Mouse (Mus musculus) neural tube, embryonic 13.5 days (tissue): ENCODE measurements at regions not wholly inside any gene's neighbourhood (a gene's known extent, or its start where the extent isn't known, plus 50 kb on each side); places are given as distances from the start of the nearest gene placed in this dataset.

Source experiments
- ATAC-seq: fragments of 200-750 bp; cut with Nextera tagmentation; 2 replicates; pipeline ENCODE4 v1.8.0; 2017; ENCODE audit warnings: low read depth, mild to moderate bottlenecking, moderate TSS enrichment, moderate library complexity
- H3K27ac ChIP-seq: fragments of 300-500 bp; sonication (generic); replicated peaks from 2 replicates; pipeline ENCODE4 v1.5.1; 2015; ENCODE audit warnings: moderate library complexity, mild to moderate bottlenecking, inconsistent platforms
- H3K27me3 ChIP-seq: fragments of 300-500 bp; sonication (generic); 2 replicates; pipeline ENCODE4 v1.6.1; 2015; ENCODE audit warnings: mild to moderate bottlenecking, inconsistent platforms
- H3K36me3 ChIP-seq: fragments of 300-500 bp; sonication (generic); 2 replicates; pipeline ENCODE4 v1.6.1; 2015; ENCODE audit warnings: mild to moderate bottlenecking, inconsistent platforms
- H3K4me1 ChIP-seq: fragments of 300-500 bp; sonication (generic); replicated peaks from 2 replicates; pipeline ENCODE4 v1.6.1; 2015; ENCODE audit warnings: inconsistent platforms
- H3K4me2 ChIP-seq: fragments of 300-500 bp; sonication (generic); 2 replicates; pipeline ENCODE4 v1.6.1; 2015; ENCODE audit warnings: inconsistent platforms, mild to moderate bottlenecking, moderate library complexity
- H3K4me3 ChIP-seq: fragments of 300-500 bp; sonication (generic); 2 replicates; pipeline ENCODE4 v1.5.1; 2015; ENCODE audit warnings: mild to moderate bottlenecking, inconsistent platforms
- H3K9ac ChIP-seq: fragments of 300-500 bp; sonication (generic); 2 replicates; pipeline ENCODE4 v1.6.1; 2015; ENCODE audit warnings: moderate library complexity, mild to moderate bottlenecking, inconsistent platforms
- H3K9me3 ChIP-seq: fragments of 300-500 bp; sonication (generic); 2 replicates; pipeline ENCODE4 v1.6.1; 2016; ENCODE audit warnings: inconsistent platforms
- WGBS: fragments of 180-500 bp; shearing (Covaris S2); methylation state at CpG from one replicate; pipeline ENCODE4 v1.1.7; 2015; 5-methylcytosine and 5-hydroxymethylcytosine counted together

- H3K4me2 ChIP-seq, result peak overlapping the region; percentile 29
- H3K36me3 ChIP-seq, result no peaks in the 10 kb centered on the region
- H3K4me1 ChIP-seq, result peaks cover 37% of the 10 kb centered on the region
- 44% methylated on average over 8 of the region's 8 CpGs for WGBS
- H3K4me3 ChIP-seq, result no peak overlapping the region
- ATAC-seq, result no peak; the same call in 1 of the 2 replicates
- no peaks in the 10 kb centered on the region for H3K9me3 ChIP-seq
- H3K27ac ChIP-seq, result peak overlapping the region; percentile 52; the same call in 1 of the 2 replicates
- H3K27me3 ChIP-seq, result 0 out of 2 replicates have a peak, but pooled peaks cover 15% of the 10 kb centered on the region
- no peak overlapping the region for H3K9ac ChIP-seq
Measured at GRCm38 (mm10) chr9:46503321-46504132, 183.7 kb upstream of the 4931429L15Rik start.

GRCm38 (mm10) chr9:46499426-46499825, 179.6 kb upstream of the 4931429L15Rik start:
- 0 out of 2 replicates have a peak, but pooled peaks cover 7% of the 10 kb centered on the region for H3K27me3 ChIP-seq
- no peak overlapping the region for H3K27ac ChIP-seq
- H3K4me3 ChIP-seq, result no peak overlapping the region
- no peaks in the 10 kb centered on the region for H3K36me3 ChIP-seq
- peaks cover 41% of the 10 kb centered on the region for H3K4me1 ChIP-seq
- no peak overlapping the region for H3K4me2 ChIP-seq
- H3K9ac ChIP-seq, result no peak overlapping the region
- no peaks in the 10 kb centered on the region for H3K9me3 ChIP-seq
- ATAC-seq, result no peak
- WGBS, result 13% methylated on average over 2 of the region's 2 CpGs

GRCm38 (mm10) chr9:46498861-46499260, 179.1 kb upstream of the 4931429L15Rik start:
- WGBS, result 57% methylated on average over 5 of the region's 5 CpGs
- H3K36me3 ChIP-seq, result no peaks in the 10 kb centered on the region
- H3K9ac ChIP-seq, result no peak overlapping the region
- ATAC-seq, result no peak
- no peak overlapping the region for H3K4me2 ChIP-seq
- H3K9me3 ChIP-seq, result no peaks in the 10 kb centered on the region
- H3K27ac ChIP-seq, result no peak overlapping the region
- H3K27me3 ChIP-seq, result 0 out of 2 replicates have a peak, but pooled peaks cover 7% of the 10 kb centered on the region
- peaks cover 36% of the 10 kb centered on the region for H3K4me1 ChIP-seq
- H3K4me3 ChIP-seq, result no peak overlapping the region

- Histone ChIP-seq H3K4me1 (peaks cover 22% of the 10 kb centered on the region), H3K36me3 (no peaks in the 10 kb centered on the region), H3K4me2 (no peak overlapping the region), H3K27ac (0 out of 2 replicates have a peak overlapping the region, but pooled peaks have one; percentile 6), H3K27me3 (0 out of 2 replicates have a peak, but pooled peaks cover 5% of the 10 kb centered on the region), H3K4me3 (no peak overlapping the region), H3K9ac (no peak overlapping the region), H3K9me3 (no peaks in the 10 kb centered on the region)
- 48% methylated on average over 6 of the region's 6 CpGs for WGBS
- no peak; the same call in 1 of the 2 replicates for ATAC-seq
Measured at GRCm38 (mm10) chr9:46495276-46495675, 175.5 kb upstream of the 4931429L15Rik start.

- Histone ChIP-seq H3K4me2 (no peak overlapping the region), H3K27me3 (0 out of 2 replicates have a peak, but pooled peaks cover 4% of the 10 kb centered on the region), H3K9ac (no peak overlapping the region), H3K27ac (no peak overlapping the region), H3K4me1 (peaks cover 34% of the 10 kb centered on the region), H3K36me3 (no peaks in the 10 kb centered on the region), H3K9me3 (no peaks in the 10 kb centered on the region), H3K4me3 (no peak overlapping the region)
- ATAC-seq, result peak; percentile 27; the same call in 1 of the 2 replicates
- 31% methylated on average over 5 of the region's 5 CpGs for WGBS
Measured at GRCm38 (mm10) chr9:46482859-46483443, 163.2 kb upstream of the 4931429L15Rik start.

- no peak for ATAC-seq
- Histone ChIP-seq H3K4me1 (peaks cover 34% of the 10 kb centered on the region), H3K4me2 (no peak overlapping the region), H3K4me3 (no peak overlapping the region), H3K9ac (0 out of 2 replicates have a peak overlapping the region, but pooled peaks have one; percentile 12), H3K36me3 (no peaks in the 10 kb centered on the region), H3K27me3 (0 out of 2 replicates have a peak, but pooled peaks cover 4% of the 10 kb centered on the region), H3K9me3 (no peaks in the 10 kb centered on the region), H3K27ac (no peak overlapping the region)
- 41% methylated on average over 12 of the region's 12 CpGs for WGBS
Measured at GRCm38 (mm10) chr9:46482034-46482858, 162.5 kb upstream of the 4931429L15Rik start.

GRCm38 (mm10) chr9:46481491-46481890, 161.7 kb upstream of the 4931429L15Rik start:
- Histone ChIP-seq H3K27ac (no peak overlapping the region), H3K27me3 (0 out of 2 replicates have a peak, but pooled peaks cover 4% of the 10 kb centered on the region), H3K4me2 (no peak overlapping the region), H3K9ac (no peak overlapping the region), H3K4me3 (no peak overlapping the region), H3K4me1 (peaks cover 34% of the 10 kb centered on the region), H3K9me3 (no peaks in the 10 kb centered on the region), H3K36me3 (no peaks in the 10 kb centered on the region)
- ATAC-seq, result no peak
- 28% methylated on average over 7 of the region's 7 CpGs for WGBS

- H3K27ac ChIP-seq, result no peak overlapping the region; the same call in 1 of the 2 replicates
- WGBS, result 6% methylated on average over 13 of the region's 13 CpGs
- H3K4me2 ChIP-seq, result no peak overlapping the region
Measured at GRCm38 (mm10) chr9:46480080-46480690, 160.4 kb upstream of the 4931429L15Rik start.

GRCm38 (mm10) chr9:46478611-46479010, 158.8 kb upstream of the 4931429L15Rik start:
- no peaks in the 10 kb centered on the region for H3K9me3 ChIP-seq
- H3K27me3 ChIP-seq, result no peaks in the 10 kb centered on the region; the same call in 1 of the 2 replicates
- no peak for ATAC-seq
- WGBS, result 51% methylated on average over 2 of the region's 2 CpGs
- H3K4me1 ChIP-seq, result peaks cover 34% of the 10 kb centered on the region
- no peak overlapping the region for H3K9ac ChIP-seq
- H3K4me3 ChIP-seq, result no peak overlapping the region
- no peak overlapping the region for H3K4me2 ChIP-seq
- H3K36me3 ChIP-seq, result no peaks in the 10 kb centered on the region
- no peak overlapping the region for H3K27ac ChIP-seq

More at GRCm38 (mm10) chr9:46480080-46480690, 160.4 kb upstream of the 4931429L15Rik start:
- no peaks in the 10 kb centered on the region for H3K36me3 ChIP-seq
- peaks cover 34% of the 10 kb centered on the region for H3K4me1 ChIP-seq
- 0 out of 2 replicates have a peak, but pooled peaks have one; percentile 29 for ATAC-seq
- H3K27me3 ChIP-seq, result 0 out of 2 replicates have a peak, but pooled peaks cover 1% of the 10 kb centered on the region
- H3K9me3 ChIP-seq, result no peaks in the 10 kb centered on the region
- peak overlapping the region; percentile 35; the same call in 1 of the 2 replicates for H3K9ac ChIP-seq
- H3K4me3 ChIP-seq, result no peak overlapping the region

- H3K9me3 ChIP-seq, result no peaks in the 10 kb centered on the region
- H3K9ac ChIP-seq, result no peak overlapping the region
- WGBS, result 47% methylated on average over 5 of the region's 5 CpGs
- ATAC-seq, result no peak
- no peak overlapping the region for H3K27ac ChIP-seq
- no peak overlapping the region for H3K4me2 ChIP-seq
- H3K4me1 ChIP-seq, result peaks cover 16% of the 10 kb centered on the region
- H3K36me3 ChIP-seq, result no peaks in the 10 kb centered on the region
- H3K27me3 ChIP-seq, result no peaks in the 10 kb centered on the region; the same call in 1 of the 2 replicates
- H3K4me3 ChIP-seq, result no peak overlapping the region
Measured at GRCm38 (mm10) chr9:46476516-46476915, 156.7 kb upstream of the 4931429L15Rik start.

GRCm38 (mm10) chr9:46473681-46474080, 153.9 kb upstream of the 4931429L15Rik start:
- Histone ChIP-seq H3K9me3 (no peaks in the 10 kb centered on the region), H3K27ac (no peak overlapping the region), H3K27me3 (peaks cover 4% of the 10 kb centered on the region; the same call in 1 of the 2 replicates), H3K9ac (no peak overlapping the region), H3K4me3 (no peak overlapping the region), H3K4me2 (no peak overlapping the region), H3K36me3 (no peaks in the 10 kb centered on the region), H3K4me1 (peaks cover 3% of the 10 kb centered on the region)
- 91% methylated on average over 10 of the region's 10 CpGs for WGBS
- ATAC-seq, result no peak
